Mouse (Mus musculus) ES-E14 (cell line): Measurements from ENCODE around the gene Lhfpl3.

Source experiments
- CHD2 ChIP-seq: IDR thresholded peaks from 2 replicates; pipeline ENCODE4 v1.6.1; 2014; ENCODE audit warnings: mild to moderate bottlenecking, low read depth, low read length, inconsistent platforms
- HCFC1 ChIP-seq: IDR thresholded peaks from 2 replicates; pipeline ENCODE4 v1.6.1; 2012; ENCODE audit warnings: low read length, inconsistent platforms, borderline replicate concordance; ENCODE audit not compliant: insufficient read depth
- MAFK ChIP-seq: IDR thresholded peaks from 2 replicates; pipeline ENCODE4 v1.6.1; 2014; ENCODE audit warnings: mild to moderate bottlenecking, low read depth, low read length, inconsistent platforms; ENCODE audit not compliant: insufficient read depth
- ZC3H11A ChIP-seq: IDR thresholded peaks from 2 replicates; pipeline ENCODE4 v1.6.1; 2012; ENCODE audit warnings: low read depth, mild to moderate bottlenecking, inconsistent platforms, low read length, borderline replicate concordance

DNA sequence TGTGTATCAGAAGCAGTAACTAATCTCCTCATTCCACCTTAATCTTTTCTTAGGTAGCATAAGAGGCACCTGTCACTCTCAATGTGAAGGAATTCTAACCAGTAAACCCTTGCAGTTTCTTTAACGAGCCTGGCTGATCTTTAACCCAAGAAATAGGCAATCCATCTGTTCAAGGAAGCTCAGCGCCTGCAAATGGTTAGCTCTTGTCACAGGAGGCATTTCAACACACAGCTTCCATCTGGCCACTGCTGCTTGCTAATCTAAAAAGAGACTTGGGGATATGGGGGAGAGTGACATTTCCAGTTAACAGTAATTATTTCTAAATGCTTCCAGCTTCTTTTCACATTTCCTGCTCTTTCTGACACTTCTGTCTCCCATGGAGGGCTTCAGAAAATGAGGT is 182.9 kb downstream of the Lhfpl3 start:
- TF ChIP-seq CHD2 (no peak), HCFC1 (no peak), ZC3H11A (no peak), MAFK (no peak)
